Mouse (Mus musculus): Measurements from ENCODE around the gene Slc12a9. TPM values are rescaled to one million over a fixed set of nuclear protein-coding genes. Genes with fewer than 3 reads are reported as not detected.

The Slc12a9 gene
- total RNA-seq (2014; fragmentation: Nextera tagmentation) = 2.2 and 3.0 TPM in 2 replicates
- 1.1 and 3.3 TPM in 2 replicates for total RNA-seq (2017)

GRCm38 (mm10) chr5:137333512-137334174 is at the start of gene Slc12a9:
Gene Slc12a9 (minus strand): TSS chr5:137333597.
- peak; percentile 95 for ATAC-seq (replicated peaks; ENCODE audit: low FRiP score, low TSS enrichment, poor library complexity, severe bottlenecking)

- ATAC-seq (replicated peaks; ENCODE audit: low FRiP score, low TSS enrichment, poor library complexity, severe bottlenecking) = peak; percentile 68; the same call in 1 of the 2 replicates
These were observed 47.8 kb upstream of the Slc12a9 start for GRCm38 (mm10) chr5:137381152-137381551.

DNA sequence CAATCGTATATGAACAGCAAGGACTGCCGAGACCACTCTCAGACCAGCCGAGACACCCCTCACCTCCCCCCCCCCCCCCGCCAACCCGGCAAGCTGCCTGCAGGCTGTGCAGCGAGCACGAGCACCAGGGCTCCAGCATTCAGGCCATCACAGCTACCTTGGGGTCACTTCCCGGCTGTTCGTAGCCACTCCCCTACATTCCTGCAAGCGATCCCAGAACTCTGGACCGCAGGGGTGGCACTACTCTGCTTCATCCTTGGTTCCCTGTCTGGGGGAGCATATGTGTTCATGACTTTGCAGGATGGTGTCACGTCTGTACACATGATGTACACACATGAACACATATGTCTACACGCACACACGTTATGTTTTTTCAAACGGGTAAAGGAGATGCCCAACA is 44.2 kb upstream of the Slc12a9 start:
- ATAC-seq (replicated peaks; ENCODE audit: low FRiP score, low TSS enrichment, poor library complexity, severe bottlenecking) = no peak

- no peak for ATAC-seq (replicated peaks; ENCODE audit: low FRiP score, low TSS enrichment, poor library complexity, severe bottlenecking)
These were observed 43.8 kb upstream of the Slc12a9 start for GRCm38 (mm10) chr5:137377176-137377575.

GRCm38 (mm10) chr5:137376722-137377121 is 43.3 kb upstream of the Slc12a9 start:
- ATAC-seq (replicated peaks; ENCODE audit: low FRiP score, low TSS enrichment, poor library complexity, severe bottlenecking) = no peak

- no peak for ATAC-seq (replicated peaks; ENCODE audit: low FRiP score, low TSS enrichment, poor library complexity, severe bottlenecking)
These were observed 42.8 kb upstream of the Slc12a9 start for GRCm38 (mm10) chr5:137376198-137376597.

GRCm38 (mm10) chr5:137375627-137376026 is 42.2 kb upstream of the Slc12a9 start:
- ATAC-seq (replicated peaks; ENCODE audit: low FRiP score, low TSS enrichment, poor library complexity, severe bottlenecking) = no peak

- no peak for ATAC-seq (replicated peaks; ENCODE audit: low FRiP score, low TSS enrichment, poor library complexity, severe bottlenecking)
These were observed 41.2 kb upstream of the Slc12a9 start for GRCm38 (mm10) chr5:137374521-137375080.

GRCm38 (mm10) chr5:137373371-137373950 is 40.1 kb upstream of the Slc12a9 start:
- ATAC-seq (replicated peaks; ENCODE audit: low FRiP score, low TSS enrichment, poor library complexity, severe bottlenecking) = no peak

- no peak for ATAC-seq (replicated peaks; ENCODE audit: low FRiP score, low TSS enrichment, poor library complexity, severe bottlenecking)
These were observed 36.3 kb upstream of the Slc12a9 start for GRCm38 (mm10) chr5:137369665-137370064.

GRCm38 (mm10) chr5:137358382-137358781 is 25.0 kb upstream of the Slc12a9 start:
- no peak for ATAC-seq (replicated peaks; ENCODE audit: low FRiP score, low TSS enrichment, poor library complexity, severe bottlenecking)

DNA sequence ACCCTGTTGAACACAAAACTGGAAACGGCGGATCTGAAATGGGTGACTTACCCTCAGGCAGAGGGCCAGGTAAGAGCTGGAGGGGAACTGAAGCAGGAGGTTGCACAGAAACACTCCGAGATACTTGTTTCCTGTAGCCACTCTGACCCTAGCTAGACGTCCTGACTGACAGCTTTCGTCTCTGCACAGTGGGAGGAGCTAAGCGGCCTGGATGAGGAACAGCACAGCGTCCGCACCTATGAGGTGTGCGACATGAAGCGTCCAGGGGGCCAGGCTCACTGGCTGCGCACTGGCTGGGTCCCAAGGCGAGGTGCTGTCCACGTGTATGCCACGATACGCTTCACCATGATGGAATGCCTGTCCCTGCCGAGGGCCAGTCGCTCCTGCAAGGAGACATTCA is 20.7 kb upstream of the Slc12a9 start:
- no peak for ATAC-seq (replicated peaks; ENCODE audit: low FRiP score, low TSS enrichment, poor library complexity, severe bottlenecking)

DNA sequence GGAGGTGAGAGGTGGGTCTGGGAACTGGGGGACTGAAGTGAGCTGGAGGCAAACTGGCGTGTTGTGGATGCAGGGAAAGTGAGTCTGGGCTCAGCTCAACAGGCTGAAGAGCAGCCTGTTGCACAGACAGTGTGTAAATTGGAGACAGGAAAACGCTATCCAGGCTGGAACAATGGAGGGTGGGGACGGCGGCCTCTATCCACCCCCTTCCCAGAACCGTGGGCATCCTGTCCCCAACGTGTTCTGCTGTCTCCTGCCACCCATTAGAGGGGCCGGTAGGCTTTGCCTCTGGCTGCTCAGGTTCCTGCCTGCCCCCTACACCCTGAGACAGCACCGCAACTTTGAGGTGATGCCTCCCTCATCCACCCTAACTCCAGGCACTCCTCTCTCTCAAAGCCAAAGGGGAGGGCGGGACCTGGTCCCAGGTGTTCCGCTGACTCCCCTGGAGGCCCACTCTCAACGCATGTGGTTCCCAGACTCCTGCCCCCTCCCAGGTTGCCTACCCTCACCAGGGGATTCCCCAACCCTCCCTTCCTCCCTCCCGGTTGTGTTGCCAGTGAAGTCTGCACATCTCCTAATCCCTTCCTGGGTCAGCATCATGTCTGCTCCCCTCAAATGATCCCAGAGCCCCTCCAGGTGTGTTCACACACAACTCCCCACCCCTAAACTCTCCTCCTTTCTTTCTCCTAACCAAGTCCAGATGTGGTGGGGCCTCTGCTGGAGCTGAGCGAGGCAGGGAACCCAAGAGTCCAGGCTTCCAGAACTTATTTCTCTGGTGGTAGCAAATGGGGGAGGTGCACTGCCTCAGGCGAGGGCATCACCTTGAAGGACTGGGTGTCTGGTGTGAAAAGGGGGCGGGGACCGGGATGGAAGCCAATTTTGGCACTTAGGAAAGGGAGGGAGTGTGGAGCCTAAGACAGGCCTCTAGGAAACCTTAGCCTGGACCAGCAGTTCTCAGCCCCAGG is 18.9 kb upstream of the Slc12a9 start:
- ATAC-seq (replicated peaks; ENCODE audit: low FRiP score, low TSS enrichment, poor library complexity, severe bottlenecking) = no peak

DNA sequence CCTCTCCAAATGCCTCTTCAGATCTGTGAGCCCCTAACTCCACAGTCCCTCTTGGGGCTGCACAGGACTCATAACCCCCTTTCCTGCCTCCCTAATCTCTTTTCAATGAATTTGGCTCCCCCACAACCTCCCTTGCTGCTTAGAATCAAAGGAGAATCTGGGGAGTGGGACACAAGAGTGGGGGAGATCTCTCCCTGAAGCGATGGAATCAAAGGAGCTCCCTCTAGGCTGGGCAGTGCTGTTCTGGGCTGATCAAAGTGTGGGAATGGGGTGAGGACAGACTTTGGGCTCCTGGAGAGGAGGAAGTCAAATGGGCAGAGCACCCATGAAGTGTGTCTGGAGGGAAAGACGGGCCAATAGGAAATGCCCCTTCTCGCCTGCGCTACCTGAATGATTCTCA is 18.0 kb upstream of the Slc12a9 start:
- ATAC-seq (replicated peaks; ENCODE audit: low FRiP score, low TSS enrichment, poor library complexity, severe bottlenecking) = no peak

DNA sequence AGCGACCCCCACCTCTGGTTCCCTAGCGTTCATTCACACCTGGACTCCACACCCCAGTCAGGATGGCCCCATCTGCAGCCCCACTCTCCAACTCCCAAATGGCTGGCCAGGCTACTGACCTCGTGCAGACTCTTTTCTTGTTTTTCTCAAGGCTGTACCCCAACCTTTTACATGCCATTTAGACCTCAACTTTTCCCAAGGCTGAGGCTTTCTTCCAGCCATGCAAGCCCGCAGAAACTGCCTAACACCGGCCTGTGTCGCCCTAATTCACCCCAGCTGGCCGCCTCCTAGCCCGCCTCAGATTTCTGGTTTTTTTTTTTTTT is 17.6 kb upstream of the Slc12a9 start:
- ATAC-seq (replicated peaks; ENCODE audit: low FRiP score, low TSS enrichment, poor library complexity, severe bottlenecking) = no peak

- no peak for ATAC-seq (replicated peaks; ENCODE audit: low FRiP score, low TSS enrichment, poor library complexity, severe bottlenecking)
These were observed 17.0 kb upstream of the Slc12a9 start for GRCm38 (mm10) chr5:137350205-137351057.

DNA sequence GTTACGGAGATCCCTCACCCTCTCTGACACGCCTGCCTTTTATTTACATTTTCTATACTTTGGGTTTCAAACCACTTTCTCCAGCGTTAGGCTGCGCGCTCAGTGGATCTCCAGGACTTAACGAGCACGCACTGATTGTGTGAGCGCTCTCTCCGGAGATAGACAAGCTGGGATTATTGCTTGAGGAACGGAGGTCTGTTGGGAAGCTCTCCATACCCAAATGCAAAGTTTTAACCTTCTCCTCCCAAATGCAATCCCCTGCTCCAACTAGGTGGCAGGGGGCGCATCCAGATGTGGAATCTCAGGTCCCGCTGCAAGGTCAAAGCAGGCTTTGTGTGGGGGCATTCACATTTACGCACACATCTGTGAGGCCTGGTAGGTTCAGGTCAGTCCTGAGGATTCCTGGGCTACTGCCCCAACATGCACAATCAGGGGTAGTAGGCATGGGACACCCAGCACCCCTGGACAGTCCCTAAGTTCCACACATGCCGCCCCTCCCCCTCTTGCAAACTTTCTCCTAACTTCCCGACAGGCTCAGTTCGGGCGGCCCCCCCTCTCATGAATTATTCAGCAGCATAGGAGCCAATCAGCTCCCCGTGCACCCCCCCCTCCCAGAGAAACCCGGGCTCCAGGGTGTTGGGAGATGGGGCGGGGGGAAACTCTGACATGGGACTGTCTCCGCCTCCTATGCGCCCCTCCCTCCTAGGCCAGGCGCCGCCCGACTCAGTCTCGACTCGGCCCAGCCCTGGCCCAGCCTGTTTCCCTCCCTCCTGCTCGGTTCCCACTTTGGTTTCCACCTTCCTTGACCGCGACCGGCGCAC is 16.2 kb upstream of the Slc12a9 start, which contains the start of gene Ephb4:
Ephb4 (plus strand) TSS at position 726 of the 821 bp plus-strand sequence.
- no peak for ATAC-seq (replicated peaks; ENCODE audit: low FRiP score, low TSS enrichment, poor library complexity, severe bottlenecking)
